Mouse (Mus musculus): Measurements from ENCODE around the gene Kcnn4. TPM values are rescaled to one million over a fixed set of nuclear protein-coding genes. Genes with fewer than 3 reads are reported as not detected.

The Kcnn4 gene
- polyA plus RNA-seq, 1 experiment, result 9.0 TPM

DNA sequence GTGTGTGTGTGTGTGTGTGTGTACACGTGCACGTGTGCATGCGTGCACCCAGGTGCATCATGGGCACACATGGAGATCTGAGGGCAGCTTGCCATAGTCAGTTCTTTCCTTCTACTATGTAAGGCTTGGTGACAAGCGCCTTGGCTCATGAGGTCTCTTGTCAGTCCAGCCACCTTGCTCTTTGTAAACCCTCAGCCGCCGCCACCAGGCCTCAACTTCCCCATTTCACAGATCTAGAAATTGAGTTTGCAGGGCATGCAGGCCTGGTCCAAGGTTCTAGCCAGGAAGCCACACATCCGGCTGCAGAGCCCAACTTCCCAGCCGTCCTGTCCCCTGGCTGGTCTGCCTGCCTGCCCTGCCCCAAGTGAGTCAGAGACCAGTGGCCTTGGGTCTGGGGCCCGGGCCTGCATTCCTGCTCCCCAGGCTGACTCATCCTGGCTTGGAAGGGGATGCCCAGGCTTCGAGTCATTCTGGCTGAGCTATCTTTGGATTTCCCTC, 17.0 kb downstream of the Kcnn4 start:
- TF ChIP-seq CTCF (IDR thresholded peaks at IDR 0.05; ENCODE audit: insufficient read depth, low read length) (no peak), POLR2A (IDR thresholded peaks at IDR 0.05; ENCODE audit: borderline replicate concordance, extremely low read depth, low read depth, low read length) (no peak)
- Histone ChIP-seq H3K4me1 (ENCODE audit: control insufficient read depth, insufficient read depth, low read length) (no peaks in the 10 kb centered on the region), H3K4me3 (replicated peaks; ENCODE audit: extremely low read depth, low read depth, low read length) (no peak overlapping the region)
- WGBS, result 55% methylated on average over 10 of the region's 10 CpGs
- no peak for DNase-seq

DNA sequence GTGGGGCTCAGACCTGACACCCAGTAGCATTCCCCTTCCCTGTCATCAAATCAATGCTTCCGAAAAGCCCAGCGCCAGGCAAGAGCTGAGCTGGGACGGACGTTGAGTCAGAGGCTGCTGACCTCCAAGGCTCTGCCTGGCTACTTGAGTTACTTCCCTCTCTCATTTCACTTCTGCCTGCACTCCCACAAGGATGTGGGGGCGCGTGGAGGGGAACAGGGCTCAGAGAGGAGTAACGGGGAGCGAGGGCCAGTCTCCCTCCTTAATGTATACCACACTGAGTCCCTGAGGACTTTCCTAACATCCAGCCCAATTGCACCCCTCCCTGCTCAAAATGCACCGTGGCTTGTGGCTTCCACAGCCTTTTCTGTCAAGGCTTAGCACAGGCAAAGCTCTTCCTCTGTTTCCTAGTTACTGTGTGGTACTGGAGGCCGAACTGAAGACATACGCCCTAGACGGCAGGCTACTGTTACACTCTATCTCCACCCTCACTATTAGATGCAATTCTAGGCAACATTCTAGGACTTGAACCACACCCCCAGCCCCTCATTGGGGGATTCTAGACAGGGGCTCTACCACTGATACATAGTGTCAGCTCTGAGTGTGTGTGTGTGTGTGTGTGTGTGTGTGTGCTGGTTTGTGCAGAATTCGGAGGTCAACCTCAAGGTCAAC, 19.6 kb downstream of the Kcnn4 start:
- DNase-seq, result no peak
- H3K4me1 ChIP-seq (ENCODE audit: control insufficient read depth, insufficient read depth, low read length), result no peaks in the 10 kb centered on the region
- no peak overlapping the region for H3K4me3 ChIP-seq (replicated peaks; ENCODE audit: extremely low read depth, low read depth, low read length)
- TF ChIP-seq POLR2A (IDR thresholded peaks at IDR 0.05; ENCODE audit: borderline replicate concordance, extremely low read depth, low read depth, low read length) (no peak), CTCF (IDR thresholded peaks at IDR 0.05; ENCODE audit: insufficient read depth, low read length) (no peak)
- 62% methylated on average over 13 of the region's 13 CpGs for WGBS

DNA sequence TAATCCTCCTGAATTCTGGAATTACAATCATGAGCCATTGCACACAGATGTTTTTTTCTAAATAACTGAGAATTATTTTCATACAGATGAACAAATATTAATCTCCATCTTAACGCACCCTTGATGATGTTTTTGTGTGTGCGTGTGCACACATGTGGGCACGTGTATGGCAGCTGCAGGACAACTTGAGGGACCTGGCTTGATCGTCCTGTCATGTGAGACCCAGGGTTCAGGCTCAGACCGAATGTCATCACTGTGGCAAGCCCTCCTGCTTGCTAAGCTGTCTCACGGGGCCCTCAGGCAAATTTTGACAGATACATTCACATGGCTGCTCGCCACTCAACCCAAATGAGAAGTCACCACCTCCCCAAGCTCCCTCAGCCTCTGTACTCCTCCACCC, 20.4 kb downstream of the Kcnn4 start:
- no peak for DNase-seq
- Histone ChIP-seq H3K4me3 (replicated peaks; ENCODE audit: extremely low read depth, low read depth, low read length) (no peak overlapping the region), H3K4me1 (ENCODE audit: control insufficient read depth, insufficient read depth, low read length) (no peaks in the 10 kb centered on the region)
- no peak for TF ChIP-seq POLR2A (IDR thresholded peaks at IDR 0.05; ENCODE audit: borderline replicate concordance, extremely low read depth, low read depth, low read length)
- TF ChIP-seq CTCF (IDR thresholded peaks at IDR 0.05; ENCODE audit: insufficient read depth, low read length), result no peak
- WGBS, result 61% methylated on average over 7 of the region's 7 CpGs

DNA sequence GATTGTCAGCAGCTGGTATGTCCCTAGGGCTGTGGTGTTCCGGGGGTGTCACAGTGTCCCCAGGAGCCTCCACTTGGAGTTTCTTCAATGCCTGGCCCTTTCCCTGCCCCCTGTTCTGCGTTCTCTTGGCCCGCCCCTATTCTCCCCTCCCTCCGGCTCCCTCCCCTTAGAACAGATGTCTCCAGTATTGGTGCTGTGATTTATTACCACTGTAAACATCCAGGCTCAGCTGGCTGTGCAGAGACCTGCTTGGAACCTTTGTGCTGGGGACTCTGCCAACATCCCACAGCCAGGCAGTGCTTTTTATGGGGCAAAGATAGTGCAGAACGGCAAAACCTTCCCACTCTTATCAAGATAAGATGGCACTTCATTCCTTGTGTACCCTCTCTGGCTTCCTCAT, 21.0 kb downstream of the Kcnn4 start:
- Histone ChIP-seq H3K4me3 (replicated peaks; ENCODE audit: extremely low read depth, low read depth, low read length) (no peak overlapping the region), H3K4me1 (ENCODE audit: control insufficient read depth, insufficient read depth, low read length) (no peaks in the 10 kb centered on the region)
- no peak for DNase-seq
- TF ChIP-seq POLR2A (IDR thresholded peaks at IDR 0.05; ENCODE audit: borderline replicate concordance, extremely low read depth, low read depth, low read length) (no peak), CTCF (IDR thresholded peaks at IDR 0.05; ENCODE audit: insufficient read depth, low read length) (no peak)
- whole genome bisulfite sequencing, result 14% methylated on average over 5 of the region's 5 CpGs

DNA sequence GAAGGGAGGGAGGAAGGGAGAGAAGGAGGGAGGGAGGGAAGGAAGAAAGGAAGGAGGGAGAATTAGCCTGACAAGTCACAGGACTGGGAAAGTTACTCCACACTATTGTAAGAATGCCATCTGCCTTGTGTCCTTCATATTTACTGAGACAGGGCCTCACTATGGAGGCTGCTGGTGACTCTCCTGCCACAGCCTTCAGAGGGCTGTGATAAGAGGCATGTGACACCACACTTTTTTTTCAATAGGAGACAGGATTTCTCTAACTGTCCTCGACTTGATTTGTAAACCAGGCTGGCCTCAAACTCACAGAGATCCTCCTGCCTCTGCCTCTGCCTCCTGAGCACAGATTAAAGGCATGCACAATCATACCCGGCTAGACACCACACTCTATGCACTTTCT, 21.6 kb downstream of the Kcnn4 start:
- TF ChIP-seq POLR2A (IDR thresholded peaks at IDR 0.05; ENCODE audit: borderline replicate concordance, extremely low read depth, low read depth, low read length) (no peak), CTCF (IDR thresholded peaks at IDR 0.05; ENCODE audit: insufficient read depth, low read length) (no peak)
- no peak for DNase-seq
- WGBS, result 66% methylated on average over 2 of the region's 2 CpGs

GRCm38 (mm10) chr7:24394054-24394453, 24.0 kb downstream of the Kcnn4 start:
- no peak for DNase-seq
- no peak for TF ChIP-seq POLR2A (IDR thresholded peaks at IDR 0.05; ENCODE audit: borderline replicate concordance, extremely low read depth, low read depth, low read length)
- TF ChIP-seq CTCF (IDR thresholded peaks at IDR 0.05; ENCODE audit: insufficient read depth, low read length), result no peak
- WGBS, result 81% methylated on average over 3 of the region's 3 CpGs
- H3K4me3 ChIP-seq (replicated peaks; ENCODE audit: extremely low read depth, low read depth, low read length), result no peak overlapping the region
- no peaks in the 10 kb centered on the region for H3K4me1 ChIP-seq (ENCODE audit: control insufficient read depth, insufficient read depth, low read length)

More for the DNA sequence above, 21.6 kb downstream of the Kcnn4 start:
- H3K4me1 ChIP-seq (ENCODE audit: control insufficient read depth, insufficient read depth, low read length), result no peaks in the 10 kb centered on the region
- H3K4me3 ChIP-seq (replicated peaks; ENCODE audit: extremely low read depth, low read depth, low read length), result no peak overlapping the region

- 64% methylated on average over 15 of the region's 15 CpGs for WGBS
- no peak for DNase-seq
Observed at GRCm38 (mm10) chr7:24394475-24395161, 24.6 kb downstream of the Kcnn4 start.

DNA sequence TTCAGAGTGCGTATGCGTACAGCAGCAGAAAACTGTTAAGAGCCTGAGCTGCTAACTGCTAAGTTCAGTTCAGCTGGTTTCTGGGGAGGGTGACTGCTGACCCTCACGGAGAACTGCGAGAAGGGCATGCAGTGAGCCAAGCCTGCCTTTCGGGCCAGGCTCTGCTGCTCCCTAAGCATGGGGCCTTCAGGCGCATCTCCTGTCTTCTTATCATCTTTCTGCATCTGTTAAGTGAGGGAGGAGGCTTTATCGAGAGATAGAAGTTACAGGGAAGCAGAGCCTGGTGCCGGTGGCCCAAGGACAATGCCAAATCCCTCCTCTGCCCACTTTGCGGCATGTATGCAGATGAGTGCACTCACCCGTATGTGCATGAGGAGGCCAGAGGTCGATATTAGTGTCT, 26.8 kb downstream of the Kcnn4 start:
- H3K4me1 ChIP-seq (ENCODE audit: control insufficient read depth, insufficient read depth, low read length), result no peaks in the 10 kb centered on the region
- 63% methylated on average over 11 of the region's 11 CpGs for WGBS
- H3K4me3 ChIP-seq (replicated peaks; ENCODE audit: extremely low read depth, low read depth, low read length), result no peak overlapping the region
- TF ChIP-seq CTCF (IDR thresholded peaks at IDR 0.05; ENCODE audit: insufficient read depth, low read length) (no peak), POLR2A (IDR thresholded peaks at IDR 0.05; ENCODE audit: borderline replicate concordance, extremely low read depth, low read depth, low read length) (no peak)
- DNase-seq, result no peak

More at GRCm38 (mm10) chr7:24394475-24395161, 24.6 kb downstream of the Kcnn4 start:
- Histone ChIP-seq H3K4me3 (replicated peaks; ENCODE audit: extremely low read depth, low read depth, low read length) (no peak overlapping the region), H3K4me1 (ENCODE audit: control insufficient read depth, insufficient read depth, low read length) (no peaks in the 10 kb centered on the region)
- TF ChIP-seq CTCF (IDR thresholded peaks at IDR 0.05; ENCODE audit: insufficient read depth, low read length) (no peak), POLR2A (IDR thresholded peaks at IDR 0.05; ENCODE audit: borderline replicate concordance, extremely low read depth, low read depth, low read length) (no peak)

DNA sequence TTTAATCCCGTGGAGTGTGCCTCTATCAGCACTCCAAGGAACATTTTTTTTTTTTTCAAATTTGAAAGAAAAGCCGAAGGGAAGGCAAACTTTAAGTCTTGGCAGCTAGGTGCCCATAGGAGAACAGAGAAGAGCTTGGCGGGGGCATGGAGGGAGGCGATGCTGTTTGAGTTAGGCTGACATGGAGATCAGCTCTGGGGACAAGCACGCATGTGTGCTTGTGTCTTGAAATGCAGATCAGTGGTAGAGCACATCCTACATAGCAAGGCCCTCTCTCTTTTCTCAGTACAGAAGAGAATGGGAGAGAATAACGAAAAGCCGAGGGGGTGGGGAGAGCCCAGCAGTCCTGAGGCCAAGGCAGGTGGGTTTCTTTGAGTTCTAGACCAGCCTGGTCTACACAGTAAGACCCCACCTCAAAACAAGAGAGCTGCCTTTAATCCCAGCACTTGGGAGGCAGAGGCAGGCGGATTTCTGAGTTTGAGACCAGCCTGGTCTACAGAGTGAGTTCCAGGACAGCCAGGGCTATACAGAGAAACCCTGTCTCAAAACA, 28.4 kb downstream of the Kcnn4 start:
- WGBS, result 93% methylated on average over 8 of the region's 8 CpGs

More for the DNA sequence above, 28.4 kb downstream of the Kcnn4 start:
- Histone ChIP-seq H3K4me1 (ENCODE audit: control insufficient read depth, insufficient read depth, low read length) (no peaks in the 10 kb centered on the region), H3K4me3 (replicated peaks; ENCODE audit: extremely low read depth, low read depth, low read length) (no peak overlapping the region)
- DNase-seq, result no peak
- TF ChIP-seq CTCF (IDR thresholded peaks at IDR 0.05; ENCODE audit: insufficient read depth, low read length) (no peak), POLR2A (IDR thresholded peaks at IDR 0.05; ENCODE audit: borderline replicate concordance, extremely low read depth, low read depth, low read length) (no peak)
